Mouse (Mus musculus): ENCODE data around the gene Pkhd1.

DNA sequence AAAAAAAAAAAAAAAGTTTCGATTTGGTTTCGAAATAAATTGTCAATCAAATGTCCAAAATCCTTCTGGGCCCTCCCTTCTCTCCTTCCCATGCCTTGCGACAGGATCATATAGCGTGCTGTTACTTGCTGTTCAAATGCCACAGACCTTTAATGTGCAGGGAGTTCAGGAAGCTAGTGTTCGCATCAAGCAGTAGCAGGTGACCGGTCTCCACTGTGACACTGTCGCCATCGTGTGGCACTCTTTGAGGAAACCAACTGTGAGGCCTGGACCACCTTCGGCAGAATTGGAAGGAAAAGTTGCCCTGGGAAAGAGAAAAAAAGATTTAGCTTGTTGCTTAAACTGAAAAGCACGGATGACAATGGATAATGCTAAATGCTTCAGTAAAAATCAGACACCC lies 167.8 kb downstream of the Pkhd1 start:
- TF ChIP-seq TCF12 (IDR thresholded peaks at IDR 0.05; ENCODE audit: insufficient read depth, poor library complexity, severe bottlenecking) (no peak), POLR2A (IDR thresholded peaks at IDR 0.05; ENCODE audit: insufficient read length, low read depth) (no peak), CEBPB (IDR thresholded peaks at IDR 0.05; ENCODE audit: insufficient read depth, poor library complexity, severe bottlenecking) (no peak), E2F4 (IDR thresholded peaks at IDR 0.05; ENCODE audit: insufficient read depth) (no peak), SRF (IDR thresholded peaks at IDR 0.05; ENCODE audit: control insufficient read depth, insufficient read length, low read depth) (no peak), MAX (IDR thresholded peaks at IDR 0.05; ENCODE audit: low read depth) (no peak), MYOG (IDR thresholded peaks at IDR 0.05; ENCODE audit: control insufficient read depth in 1 of 3, insufficient read depth in 1 of 3, insufficient read length in 2 of 3, low read depth in 2 of 3) (no peak), MYOD1 (IDR thresholded peaks at IDR 0.05; ENCODE audit: control insufficient read depth in 1 of 3, insufficient read length in 2 of 3, low read depth in 2 of 3) (no peak), USF1 (IDR thresholded peaks at IDR 0.05; ENCODE audit: low read depth) (no peak), REST (IDR thresholded peaks at IDR 0.05; ENCODE audit: insufficient read depth, insufficient read length) (no peak), POLR2AphosphoS2 (IDR thresholded peaks at IDR 0.05; ENCODE audit: insufficient read length, low read depth) (no peak), TCF3 (IDR thresholded peaks at IDR 0.05; ENCODE audit: insufficient read length, low read depth) (no peak)
